Mouse (Mus musculus) heart, adult 2 months (tissue): ENCODE data around the gene Dot1l.
A peak's percentile ranks its signal among the peaks of the same experiment; 100 is the strongest.

Experiments used
- CTCF ChIP-seq: fragments of 200-600 bp; IDR thresholded peaks from 2 replicates; pipeline ENCODE4 v1.8.1; 2022; ENCODE audit warnings: antibody characterized with exemption, mild to moderate bottlenecking, moderate library complexity
- EP300 ChIP-seq: fragments of 200-500 bp; IDR thresholded peaks from 2 replicates; pipeline ENCODE4 v1.6.1; 2011; ENCODE audit warnings: low read depth, low read length, control low read depth; ENCODE audit not compliant: insufficient read depth
- POLR2A ChIP-seq: fragments of 200-500 bp; IDR thresholded peaks from 2 replicates; pipeline ENCODE4 v1.6.1; 2011; ENCODE audit warnings: mild to moderate bottlenecking, low read depth, low read length, control low read depth; ENCODE audit not compliant: insufficient read depth

GRCm38 (mm10) chr10:80823316-80823715, 68.3 kb downstream of the Dot1l start:
- TF ChIP-seq EP300 (no peak), CTCF (peak; percentile 37), POLR2A (no peak)
